Mouse (Mus musculus) bone marrow, adult 2 months (tissue): Measurements from ENCODE around the gene Mybpc3.

ENCODE experiments used
- CTCF ChIP-seq: fragments of 200-500 bp; IDR thresholded peaks from 2 replicates; pipeline ENCODE4 v1.5.1; 2011; ENCODE audit warnings: low read length, control low read depth; ENCODE audit not compliant: control insufficient read depth, insufficient read depth
- POLR2A ChIP-seq: fragments of 200-500 bp; IDR thresholded peaks from 2 replicates; pipeline ENCODE4 v1.6.1; 2011; ENCODE audit warnings: low read depth, mild to moderate bottlenecking, control low read depth, low read length, borderline replicate concordance; ENCODE audit not compliant: control insufficient read depth

DNA sequence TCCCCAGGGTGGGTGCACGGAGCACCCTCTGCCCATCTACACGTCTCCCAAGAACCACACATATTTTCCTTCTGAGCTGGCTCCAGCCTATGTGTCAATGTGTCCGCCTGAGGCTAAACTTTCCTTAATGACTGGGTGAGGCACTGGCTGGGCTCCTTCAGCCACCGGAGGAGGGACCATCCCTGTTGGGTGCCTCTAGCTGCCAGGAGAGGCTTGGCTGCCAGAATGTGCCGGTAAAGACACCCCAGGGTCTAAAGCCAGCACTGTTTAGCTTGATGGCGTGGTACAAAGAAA is 49.1 kb upstream of the Mybpc3 start:
- TF ChIP-seq POLR2A (no peak), CTCF (no peak)
